Mouse (Mus musculus): ENCODE results near the gene Lmtk2. TPM values are rescaled to one million over a fixed set of nuclear protein-coding genes. Genes with fewer than 3 reads are reported as not detected.

Gene Lmtk2
- polyA plus RNA-seq, 1 experiment from 2014 or later: 10.2 TPM

DNA sequence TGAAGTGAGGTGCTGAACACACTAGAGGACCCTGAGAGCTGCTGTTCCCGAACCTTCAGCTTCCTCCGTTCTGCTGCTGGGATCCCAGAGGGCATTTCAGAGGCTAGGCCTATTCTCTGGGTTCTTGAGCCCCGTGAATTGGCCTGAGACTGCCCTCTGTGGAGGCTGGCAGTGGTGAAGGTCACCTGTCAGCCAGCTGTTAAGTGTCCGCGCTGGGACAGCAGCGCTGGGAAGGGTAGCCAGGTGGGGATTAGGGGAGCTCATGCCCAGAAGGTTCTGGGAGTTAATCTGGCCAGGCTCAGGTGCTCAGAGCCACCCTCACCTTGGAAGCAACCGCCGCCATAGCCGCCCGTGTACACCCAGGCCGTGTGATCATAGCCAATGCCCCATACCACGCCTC, 104.1 kb downstream of the Lmtk2 start:
- peaks cover 42% of the 10 kb centered on the region for H3K36me3 ChIP-seq
- WGBS: 89% methylated on average over 12 of the region's 12 CpGs
- no peaks in the 10 kb centered on the region for H3K27me3 ChIP-seq
- ATAC-seq (ENCODE audit: low FRiP score, low read depth): no peak
- H3K27ac ChIP-seq (replicated peaks): no peak overlapping the region
- no peak overlapping the region for H3K4me3 ChIP-seq
- no peak overlapping the region for H3K9ac ChIP-seq
- no peaks in the 10 kb centered on the region for H3K4me1 ChIP-seq (replicated peaks)
- H3K4me2 ChIP-seq: no peak overlapping the region
- H3K9me3 ChIP-seq: peaks cover 6% of the 10 kb centered on the region; the same call in 1 of the 2 replicates

DNA sequence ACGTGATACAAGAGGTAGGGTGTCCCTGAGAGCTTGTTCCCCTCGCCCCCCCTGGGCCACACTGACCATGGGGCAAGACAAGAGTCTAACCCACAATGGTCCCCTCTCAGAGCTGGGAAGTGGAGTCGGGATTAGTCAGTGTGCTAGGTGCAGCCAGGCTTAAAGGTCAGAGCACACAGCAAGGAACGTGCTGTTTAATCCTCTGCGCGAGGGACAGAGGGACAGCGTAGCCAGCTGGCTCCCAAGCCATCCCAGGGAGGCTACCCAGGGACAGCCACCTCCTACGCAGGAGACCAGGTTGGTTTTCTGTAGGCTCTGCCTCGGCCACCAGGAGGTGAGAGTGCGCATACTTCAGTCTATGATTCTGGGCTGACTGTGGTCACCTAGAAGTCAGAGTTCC, 104.7 kb downstream of the Lmtk2 start:
- Histone ChIP-seq H3K4me1 (replicated peaks) (no peaks in the 10 kb centered on the region), H3K9me3 (peaks cover 6% of the 10 kb centered on the region; the same call in 1 of the 2 replicates), H3K36me3 (peaks cover 48% of the 10 kb centered on the region), H3K4me3 (no peak overlapping the region), H3K9ac (no peak overlapping the region), H3K27me3 (no peaks in the 10 kb centered on the region), H3K27ac (replicated peaks) (no peak overlapping the region), H3K4me2 (no peak overlapping the region)
- 78% methylated on average over 10 of the region's 10 CpGs for WGBS
- ATAC-seq (ENCODE audit: low FRiP score, low read depth): no peak

GRCm38 (mm10) chr5:144206069-144206468, 105.8 kb downstream of the Lmtk2 start:
- 93% methylated on average over 15 of the region's 15 CpGs for WGBS
- no peak overlapping the region for H3K9ac ChIP-seq

DNA sequence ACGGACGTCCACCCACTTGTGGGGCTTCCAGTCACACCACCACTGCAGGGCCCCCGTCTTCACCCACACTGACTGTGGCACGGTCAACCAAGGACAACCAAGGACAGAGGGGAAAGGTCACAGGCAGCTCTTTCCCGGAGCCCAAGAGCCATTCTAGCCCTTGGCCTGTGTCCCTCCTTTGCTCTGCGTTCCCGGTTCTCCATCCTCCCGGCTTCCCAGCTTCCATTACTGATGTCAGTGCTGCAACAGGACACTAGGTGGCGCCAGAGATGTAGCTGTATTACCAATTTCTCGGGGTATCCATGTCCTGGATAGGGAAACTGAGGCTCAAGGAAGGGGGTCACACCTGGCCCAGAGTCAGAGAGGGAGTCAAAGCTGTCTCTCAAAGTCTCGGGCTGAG, 107.2 kb downstream of the Lmtk2 start:
- 0 out of 2 replicates have a peak, but pooled peaks have one; percentile 4 for ATAC-seq (ENCODE audit: low FRiP score, low read depth)
- no peak overlapping the region for H3K27ac ChIP-seq (replicated peaks)
- H3K4me2 ChIP-seq: no peak overlapping the region
- no peaks in the 10 kb centered on the region for H3K4me1 ChIP-seq (replicated peaks)
- WGBS: 49% methylated on average over 11 of the region's 11 CpGs
- no peaks in the 10 kb centered on the region for H3K27me3 ChIP-seq
- H3K36me3 ChIP-seq: peaks cover 64% of the 10 kb centered on the region
- peaks cover 3% of the 10 kb centered on the region; the same call in 1 of the 2 replicates for H3K9me3 ChIP-seq
- no peak overlapping the region for H3K9ac ChIP-seq
- no peak overlapping the region for H3K4me3 ChIP-seq

More at GRCm38 (mm10) chr5:144206069-144206468, 105.8 kb downstream of the Lmtk2 start:
- no peak for ATAC-seq (ENCODE audit: low FRiP score, low read depth)
- no peak overlapping the region for H3K4me2 ChIP-seq
- peaks cover 6% of the 10 kb centered on the region; the same call in 1 of the 2 replicates for H3K9me3 ChIP-seq
- no peaks in the 10 kb centered on the region for H3K4me1 ChIP-seq (replicated peaks)
- no peak overlapping the region for H3K27ac ChIP-seq (replicated peaks)
- no peaks in the 10 kb centered on the region for H3K27me3 ChIP-seq
- H3K4me3 ChIP-seq: no peak overlapping the region
- H3K36me3 ChIP-seq: peaks cover 59% of the 10 kb centered on the region

DNA sequence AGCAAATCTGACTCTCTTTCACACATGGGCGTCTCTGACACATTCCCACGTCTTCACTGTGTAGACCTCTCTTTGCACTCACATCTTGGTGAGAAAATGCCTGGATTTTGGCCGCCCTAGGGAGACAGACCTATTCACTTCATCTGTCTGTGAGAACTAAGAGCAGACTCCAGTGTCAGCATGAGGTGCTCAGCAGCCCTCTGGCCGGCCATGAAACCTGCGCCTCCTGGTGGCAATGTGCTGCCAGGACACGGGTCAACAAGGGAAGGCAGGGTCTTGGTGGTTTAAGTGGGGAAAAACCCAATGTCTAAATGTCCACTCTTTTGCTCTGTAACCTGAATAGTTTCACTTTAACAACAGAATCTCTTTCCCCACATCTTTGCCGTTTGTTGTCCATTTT, 114.2 kb downstream of the Lmtk2 start:
- H3K9me3 ChIP-seq: no peaks in the 10 kb centered on the region
- H3K27ac ChIP-seq (replicated peaks): no peak overlapping the region
- ATAC-seq (ENCODE audit: low FRiP score, low read depth): no peak
- 0 out of 2 replicates have a peak, but pooled peaks cover 6% of the 10 kb centered on the region for H3K4me1 ChIP-seq (replicated peaks)
- WGBS: 30% methylated on average over 7 of the region's 7 CpGs
- no peak overlapping the region for H3K9ac ChIP-seq
- H3K27me3 ChIP-seq: no peaks in the 10 kb centered on the region
- peaks cover 55% of the 10 kb centered on the region for H3K36me3 ChIP-seq
- no peak overlapping the region for H3K4me3 ChIP-seq
- H3K4me2 ChIP-seq: no peak overlapping the region

DNA sequence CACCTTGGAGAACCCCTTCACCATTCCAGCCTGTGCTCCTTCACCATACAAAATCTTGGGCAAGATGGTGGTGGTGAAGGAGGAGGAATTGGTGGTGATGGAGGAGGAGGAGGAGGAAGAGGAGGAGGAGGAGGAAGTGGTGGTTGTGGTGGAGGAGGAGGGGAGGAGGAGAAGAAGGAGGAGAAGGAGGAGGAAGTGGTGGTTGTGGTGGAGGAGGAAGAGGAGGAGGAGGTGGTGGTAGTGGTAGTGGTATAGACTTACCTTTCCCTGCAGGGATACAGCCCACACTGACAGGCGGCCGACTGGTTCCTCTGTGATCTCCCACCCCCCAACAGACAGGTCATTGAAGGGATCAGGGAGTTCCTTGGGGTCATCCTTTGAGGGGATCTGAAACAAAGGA, 115.8 kb downstream of the Lmtk2 start:
- H3K27ac ChIP-seq (replicated peaks): no peak overlapping the region
- no peak for ATAC-seq (ENCODE audit: low FRiP score, low read depth)
- no peak overlapping the region for H3K4me3 ChIP-seq
- no peak overlapping the region for H3K4me2 ChIP-seq
- H3K9me3 ChIP-seq: no peaks in the 10 kb centered on the region
- no peak overlapping the region for H3K9ac ChIP-seq
- H3K36me3 ChIP-seq: peaks cover 40% of the 10 kb centered on the region
- no peaks in the 10 kb centered on the region for H3K27me3 ChIP-seq
- H3K4me1 ChIP-seq (replicated peaks): peaks cover 10% of the 10 kb centered on the region
- 90% methylated on average over 2 of the region's 2 CpGs for WGBS

DNA sequence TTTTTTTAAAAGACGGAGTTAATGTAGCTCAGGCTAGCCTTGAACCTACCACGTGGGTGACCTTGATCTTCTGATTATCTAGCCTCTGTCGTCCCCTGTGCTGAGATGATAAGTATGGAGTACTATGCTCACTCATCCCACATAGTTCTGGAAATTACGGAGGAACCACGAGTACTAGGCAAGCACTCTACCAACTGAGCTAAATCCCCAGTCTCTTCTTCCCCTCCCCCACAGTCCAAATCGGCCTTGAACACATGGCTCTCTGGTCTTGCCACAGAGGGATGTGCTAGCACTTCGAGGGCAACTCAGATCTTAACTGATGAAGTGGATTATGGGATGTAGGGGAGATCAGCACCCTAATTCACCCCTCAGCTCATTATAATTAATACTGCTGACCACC, 117.8 kb downstream of the Lmtk2 start:
- peaks cover 24% of the 10 kb centered on the region for H3K36me3 ChIP-seq
- H3K4me1 ChIP-seq (replicated peaks): peaks cover 29% of the 10 kb centered on the region
- H3K4me2 ChIP-seq: no peak overlapping the region
- ATAC-seq (ENCODE audit: low FRiP score, low read depth): no peak
- WGBS: 90% methylated on average over 7 of the region's 7 CpGs
- H3K9ac ChIP-seq: no peak overlapping the region
- no peaks in the 10 kb centered on the region for H3K9me3 ChIP-seq
- no peak overlapping the region for H3K4me3 ChIP-seq
- H3K27me3 ChIP-seq: no peaks in the 10 kb centered on the region
- no peak overlapping the region for H3K27ac ChIP-seq (replicated peaks)

DNA sequence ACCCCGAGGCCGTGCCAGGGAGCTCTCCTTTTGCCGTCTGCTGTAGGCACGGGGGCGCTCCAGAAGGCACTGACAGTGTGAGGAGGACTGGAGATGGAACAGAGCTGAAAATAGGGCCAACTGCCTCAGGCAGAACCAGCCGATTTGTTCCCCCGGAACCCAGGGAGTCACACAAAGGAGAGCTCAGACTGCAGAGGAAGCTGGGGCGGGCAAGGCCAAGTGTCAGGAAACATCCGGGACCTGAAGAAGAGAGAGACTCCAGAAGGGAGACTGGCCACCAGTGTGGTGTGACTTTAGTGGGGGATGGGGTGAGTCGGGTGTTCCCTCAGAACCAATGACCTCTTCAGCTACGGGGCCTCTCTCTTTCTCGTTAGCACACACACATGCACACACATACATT, 119.1 kb downstream of the Lmtk2 start:
- H3K4me3 ChIP-seq: no peak overlapping the region
- peaks cover 12% of the 10 kb centered on the region for H3K36me3 ChIP-seq
- peaks cover 34% of the 10 kb centered on the region for H3K4me1 ChIP-seq (replicated peaks)
- H3K27ac ChIP-seq (replicated peaks): no peak overlapping the region
- H3K27me3 ChIP-seq: no peaks in the 10 kb centered on the region
- no peaks in the 10 kb centered on the region for H3K9me3 ChIP-seq
- no peak overlapping the region for H3K9ac ChIP-seq
- 77% methylated on average over 12 of the region's 12 CpGs for WGBS
- H3K4me2 ChIP-seq: no peak overlapping the region
- ATAC-seq (ENCODE audit: low FRiP score, low read depth): no peak

GRCm38 (mm10) chr5:144219936-144220335, 119.7 kb downstream of the Lmtk2 start:
- Histone ChIP-seq H3K36me3 (peaks cover 10% of the 10 kb centered on the region), H3K4me1 (replicated peaks) (peaks cover 39% of the 10 kb centered on the region), H3K4me3 (no peak overlapping the region), H3K27me3 (no peaks in the 10 kb centered on the region), H3K27ac (replicated peaks) (no peak overlapping the region), H3K9ac (no peak overlapping the region), H3K9me3 (no peaks in the 10 kb centered on the region), H3K4me2 (no peak overlapping the region)
- 95% methylated on average over 5 of the region's 5 CpGs for WGBS
- no peak for ATAC-seq (ENCODE audit: low FRiP score, low read depth)

GRCm38 (mm10) chr5:144221305-144221704, 121.1 kb downstream of the Lmtk2 start:
- no peak overlapping the region for H3K27ac ChIP-seq (replicated peaks)
- no peaks in the 10 kb centered on the region for H3K9me3 ChIP-seq
- ATAC-seq (ENCODE audit: low FRiP score, low read depth): no peak
- H3K4me2 ChIP-seq: no peak overlapping the region
- peaks cover 39% of the 10 kb centered on the region for H3K4me1 ChIP-seq (replicated peaks)
- no peak overlapping the region for H3K4me3 ChIP-seq
- WGBS: 75% methylated on average over 4 of the region's 4 CpGs
- H3K27me3 ChIP-seq: no peaks in the 10 kb centered on the region
- no peak overlapping the region for H3K9ac ChIP-seq
- H3K36me3 ChIP-seq: peaks cover 8% of the 10 kb centered on the region; the same call in 1 of the 2 replicates

- H3K9me3 ChIP-seq: no peaks in the 10 kb centered on the region
- H3K4me2 ChIP-seq: peak overlapping the region; percentile 74
- H3K9ac ChIP-seq: peak overlapping the region; percentile 89
- H3K4me3 ChIP-seq: peak overlapping the region; percentile 84
- 0 out of 2 replicates have a peak, but pooled peaks cover 6% of the 10 kb centered on the region for H3K36me3 ChIP-seq
- no peaks in the 10 kb centered on the region for H3K27me3 ChIP-seq
- peak overlapping the region; percentile 76 for H3K27ac ChIP-seq (replicated peaks)
- 4% methylated on average over 25 of the region's 25 CpGs for WGBS
- H3K4me1 ChIP-seq (replicated peaks): peaks cover 39% of the 10 kb centered on the region
- ATAC-seq (ENCODE audit: low FRiP score, low read depth): peak; percentile 24; the same call in 1 of the 2 replicates
Observed at GRCm38 (mm10) chr5:144222811-144223502, 122.7 kb downstream of the Lmtk2 start.

DNA sequence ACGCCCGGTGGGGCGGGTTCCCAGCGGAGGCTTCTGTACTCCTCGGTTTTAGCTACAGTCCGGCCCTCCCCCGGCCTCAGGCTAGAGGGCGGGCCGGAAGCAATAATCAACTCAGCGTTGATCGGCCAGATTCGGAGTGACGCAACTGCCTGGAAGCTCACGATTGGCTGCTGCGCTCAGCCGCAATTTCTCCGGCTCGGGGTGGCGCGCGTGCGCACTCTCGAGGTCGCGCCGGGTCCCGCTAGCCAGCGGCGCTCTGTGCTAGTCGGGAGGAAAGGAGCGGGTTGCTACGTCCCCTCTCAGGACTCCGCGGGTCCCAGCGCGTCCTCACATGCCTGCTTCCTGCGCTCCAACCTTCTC, 123.2 kb downstream of the Lmtk2 start, which contains the start of gene Tecpr1:
Tecpr1 (minus strand) TSS at position 113 of the 360 bp plus-strand sequence.
- peak within 1 kb of the TSS; percentile 74 for H3K4me2 ChIP-seq
- 0 out of 2 replicates have a peak, but pooled peaks cover 4% of the 10 kb centered on the region for H3K36me3 ChIP-seq
- peak within 1 kb of the TSS; percentile 84 for H3K4me3 ChIP-seq
- peak; percentile 98 for ATAC-seq (ENCODE audit: low FRiP score, low read depth)
- peak within 1 kb of the TSS; percentile 89 for H3K9ac ChIP-seq
- H3K4me1 ChIP-seq (replicated peaks): peaks cover 39% of the 10 kb centered on the region
- WGBS: under 1% methylated on average over 37 of the region's 37 CpGs
- no peaks in the 10 kb centered on the region for H3K9me3 ChIP-seq
- H3K27ac ChIP-seq (replicated peaks): peak within 1 kb of the TSS; percentile 85
- H3K27me3 ChIP-seq: no peaks in the 10 kb centered on the region

Measured in hindbrain, embryonic 15.5 days (tissue).